Mouse (Mus musculus): ENCODE measurements around the gene Dstn. TPM values are rescaled to one million over a fixed set of nuclear protein-coding genes. Genes with fewer than 3 reads are reported as not detected.

The Dstn gene
- polyA plus RNA-seq, 1 experiment = 132 TPM

- WGBS = 39% methylated on average over 2 of the region's 2 CpGs
- TF ChIP-seq POLR2A (IDR thresholded peaks at IDR 0.05; ENCODE audit: borderline replicate concordance, insufficient read depth, low read length) (no peak), CTCF (IDR thresholded peaks at IDR 0.05; ENCODE audit: borderline replicate concordance, insufficient read depth, low read depth, low read length) (no peak)
Measured at GRCm38 (mm10) chr2:143937861-143938260, 22.7 kb downstream of the Dstn start.

GRCm38 (mm10) chr2:143940406-143940805, 25.3 kb downstream of the Dstn start:
- Histone ChIP-seq H3K4me1 (ENCODE audit: control insufficient read depth, insufficient read depth, low read length) (peaks cover 3% of the 10 kb centered on the region; the same call in 1 of the 2 replicates), H3K27me3 (ENCODE audit: control insufficient read depth, insufficient read depth, low read length) (no peaks in the 10 kb centered on the region), H3K4me3 (replicated peaks; ENCODE audit: insufficient read depth, low read depth, low read length) (no peak overlapping the region), H3K27ac (ENCODE audit: insufficient read depth, low read length) (no peak overlapping the region)
- 77% methylated on average over 5 of the region's 5 CpGs for WGBS
- TF ChIP-seq POLR2A (IDR thresholded peaks at IDR 0.05; ENCODE audit: borderline replicate concordance, insufficient read depth, low read length) = no peak
- no peak for TF ChIP-seq CTCF (IDR thresholded peaks at IDR 0.05; ENCODE audit: borderline replicate concordance, insufficient read depth, low read depth, low read length)
- no peak for DNase-seq

More at GRCm38 (mm10) chr2:143937861-143938260, 22.7 kb downstream of the Dstn start:
- H3K27ac ChIP-seq (ENCODE audit: insufficient read depth, low read length) = no peak overlapping the region
- peaks cover 10% of the 10 kb centered on the region for H3K4me1 ChIP-seq (ENCODE audit: control insufficient read depth, insufficient read depth, low read length)
- H3K4me3 ChIP-seq (replicated peaks; ENCODE audit: insufficient read depth, low read depth, low read length) = no peak overlapping the region
- DNase-seq = no peak
- H3K27me3 ChIP-seq (ENCODE audit: control insufficient read depth, insufficient read depth, low read length) = no peaks in the 10 kb centered on the region

GRCm38 (mm10) chr2:143944796-143945195, 29.7 kb downstream of the Dstn start:
- Histone ChIP-seq H3K4me3 (replicated peaks; ENCODE audit: insufficient read depth, low read depth, low read length) (no peak overlapping the region), H3K27me3 (ENCODE audit: control insufficient read depth, insufficient read depth, low read length) (no peaks in the 10 kb centered on the region), H3K27ac (ENCODE audit: insufficient read depth, low read length) (no peak overlapping the region), H3K4me1 (ENCODE audit: control insufficient read depth, insufficient read depth, low read length) (no peaks in the 10 kb centered on the region)
- 88% methylated on average over 3 of the region's 3 CpGs for WGBS
- no peak for DNase-seq
- TF ChIP-seq POLR2A (IDR thresholded peaks at IDR 0.05; ENCODE audit: borderline replicate concordance, insufficient read depth, low read length) = no peak
- no peak for TF ChIP-seq CTCF (IDR thresholded peaks at IDR 0.05; ENCODE audit: borderline replicate concordance, insufficient read depth, low read depth, low read length)

- no peak for DNase-seq
- H3K4me3 ChIP-seq (replicated peaks; ENCODE audit: insufficient read depth, low read depth, low read length) = no peak overlapping the region
- H3K27ac ChIP-seq (ENCODE audit: insufficient read depth, low read length) = no peak overlapping the region
- WGBS = 94% methylated on average over 7 of the region's 7 CpGs
- H3K27me3 ChIP-seq (ENCODE audit: control insufficient read depth, insufficient read depth, low read length) = no peaks in the 10 kb centered on the region
- H3K4me1 ChIP-seq (ENCODE audit: control insufficient read depth, insufficient read depth, low read length) = no peaks in the 10 kb centered on the region
- TF ChIP-seq CTCF (IDR thresholded peaks at IDR 0.05; ENCODE audit: borderline replicate concordance, insufficient read depth, low read depth, low read length) (peak; percentile 37; the same call in 1 of the 2 replicates), POLR2A (IDR thresholded peaks at IDR 0.05; ENCODE audit: borderline replicate concordance, insufficient read depth, low read length) (no peak)
Measured at GRCm38 (mm10) chr2:143945466-143946075, 30.5 kb downstream of the Dstn start.

GRCm38 (mm10) chr2:143946399-143946798, 31.3 kb downstream of the Dstn start:
- 90% methylated on average over 2 of the region's 2 CpGs for WGBS
- no peak for DNase-seq
- TF ChIP-seq CTCF (IDR thresholded peaks at IDR 0.05; ENCODE audit: borderline replicate concordance, insufficient read depth, low read depth, low read length) (no peak), POLR2A (IDR thresholded peaks at IDR 0.05; ENCODE audit: borderline replicate concordance, insufficient read depth, low read length) (no peak)
- H3K27ac ChIP-seq (ENCODE audit: insufficient read depth, low read length) = no peak overlapping the region
- H3K4me3 ChIP-seq (replicated peaks; ENCODE audit: insufficient read depth, low read depth, low read length) = no peak overlapping the region
- no peaks in the 10 kb centered on the region for H3K27me3 ChIP-seq (ENCODE audit: control insufficient read depth, insufficient read depth, low read length)
- H3K4me1 ChIP-seq (ENCODE audit: control insufficient read depth, insufficient read depth, low read length) = no peaks in the 10 kb centered on the region

GRCm38 (mm10) chr2:143947981-143948380, 32.9 kb downstream of the Dstn start:
- DNase-seq = no peak
- no peak for TF ChIP-seq POLR2A (IDR thresholded peaks at IDR 0.05; ENCODE audit: borderline replicate concordance, insufficient read depth, low read length)
- no peak for TF ChIP-seq CTCF (IDR thresholded peaks at IDR 0.05; ENCODE audit: borderline replicate concordance, insufficient read depth, low read depth, low read length)
- Histone ChIP-seq H3K27ac (ENCODE audit: insufficient read depth, low read length) (no peak overlapping the region), H3K27me3 (ENCODE audit: control insufficient read depth, insufficient read depth, low read length) (no peaks in the 10 kb centered on the region), H3K4me3 (replicated peaks; ENCODE audit: insufficient read depth, low read depth, low read length) (no peak overlapping the region), H3K4me1 (ENCODE audit: control insufficient read depth, insufficient read depth, low read length) (no peaks in the 10 kb centered on the region)
- WGBS = 82% methylated on average over 3 of the region's 3 CpGs

- no peaks in the 10 kb centered on the region for H3K27me3 ChIP-seq (ENCODE audit: control insufficient read depth, insufficient read depth, low read length)
- H3K4me3 ChIP-seq (replicated peaks; ENCODE audit: insufficient read depth, low read depth, low read length) = no peak overlapping the region
- no peak for TF ChIP-seq POLR2A (IDR thresholded peaks at IDR 0.05; ENCODE audit: borderline replicate concordance, insufficient read depth, low read length)
- no peak for TF ChIP-seq CTCF (IDR thresholded peaks at IDR 0.05; ENCODE audit: borderline replicate concordance, insufficient read depth, low read depth, low read length)
- DNase-seq = no peak
- no peak overlapping the region for H3K27ac ChIP-seq (ENCODE audit: insufficient read depth, low read length)
- no peaks in the 10 kb centered on the region for H3K4me1 ChIP-seq (ENCODE audit: control insufficient read depth, insufficient read depth, low read length)
- WGBS = 74% methylated on average over 4 of the region's 4 CpGs
Measured at GRCm38 (mm10) chr2:143948416-143948815, 33.3 kb downstream of the Dstn start.

GRCm38 (mm10) chr2:143949217-143949616, 34.1 kb downstream of the Dstn start:
- TF ChIP-seq CTCF (IDR thresholded peaks at IDR 0.05; ENCODE audit: borderline replicate concordance, insufficient read depth, low read depth, low read length) (no peak), POLR2A (IDR thresholded peaks at IDR 0.05; ENCODE audit: borderline replicate concordance, insufficient read depth, low read length) (no peak)
- no peak for DNase-seq
- H3K27ac ChIP-seq (ENCODE audit: insufficient read depth, low read length) = no peak overlapping the region
- 89% methylated on average over 6 of the region's 6 CpGs for WGBS
- H3K4me3 ChIP-seq (replicated peaks; ENCODE audit: insufficient read depth, low read depth, low read length) = no peak overlapping the region
- no peaks in the 10 kb centered on the region for H3K4me1 ChIP-seq (ENCODE audit: control insufficient read depth, insufficient read depth, low read length)
- no peaks in the 10 kb centered on the region for H3K27me3 ChIP-seq (ENCODE audit: control insufficient read depth, insufficient read depth, low read length)
